8 mouse cellular contexts compared by ENCODE assay signal in genomic region chr3:121952041-121952591, GRCm38 (mm10). TPM values are rescaled to one million over a fixed set of nuclear protein-coding genes. Genes with fewer than 3 reads are reported as not detected.
DNase-seq lines count a peak whose midpoint lies in the region; ATAC-seq and TF ChIP-seq lines count a peak whose summit lies in the region.

Gene Arhgap29, plus strand, starts transcription at chr3:121952541.

- peaks cover 40% of the 10 kb centered on the region for H3K27me3 ChIP-seq in megakaryocyte, embryonic 14.5 days (replicated peaks)
- peaks cover 34% of the 10 kb centered on the region for H3K27me3 ChIP-seq in forebrain, embryonic 12.5 days
- H3K27me3 ChIP-seq in hindbrain, embryonic 11.5 days (ENCODE audit: control insufficient read depth, insufficient read depth, low read length): peaks cover 9% of the 10 kb centered on the region
- H3K27me3 ChIP-seq in liver, embryonic 14.5 days (ENCODE audit: control insufficient read depth, insufficient read depth, low read length): peaks cover 20% of the 10 kb centered on the region

- 90% methylated on average over 8 of the region's 8 CpGs for WGBS in forebrain, embryonic 12.5 days
- WGBS in hindbrain, embryonic 11.5 days: 94% methylated on average over 8 of the region's 8 CpGs
- WGBS in liver, embryonic 14.5 days (ENCODE audit: insufficient replicate concordance): 76% methylated on average over 8 of the region's 8 CpGs

- TF ChIP-seq CTCF in liver, embryonic 14.5 days (IDR thresholded peaks at IDR 0.05; ENCODE audit: low read depth): no peak

- H3K36me3 ChIP-seq in megakaryocyte, embryonic 14.5 days (replicated peaks; ENCODE audit: low read length): no peaks in the 10 kb centered on the region
- no peaks in the 10 kb centered on the region for H3K36me3 ChIP-seq in forebrain, embryonic 12.5 days (replicated peaks)
- H3K36me3 ChIP-seq in hindbrain, embryonic 11.5 days (ENCODE audit: control insufficient read depth, insufficient read depth, low read length): no peaks in the 10 kb centered on the region
- no peaks in the 10 kb centered on the region for H3K36me3 ChIP-seq in liver, embryonic 14.5 days (replicated peaks; ENCODE audit: control insufficient read depth, insufficient read depth, low read depth)

- DNase-seq in hindbrain, embryonic 11.5 days (ENCODE audit: low spot score): no peak
- DNase-seq in liver, embryonic 14.5 days (ENCODE audit: low read depth in 3 of 3, low spot score in 3 of 3): no peak
- DNase-seq in retina, embryonic 14.5 days (ENCODE audit: low spot score): no peak
- no peak for DNase-seq in cerebellum, adult 9-10 months

- H3K27ac ChIP-seq in forebrain, embryonic 12.5 days: no peak within 1 kb of the TSS
- H3K27ac ChIP-seq in hindbrain, embryonic 11.5 days (ENCODE audit: low read depth, low read length): no peak within 1 kb of the TSS
- no peak within 1 kb of the TSS for H3K27ac ChIP-seq in liver, embryonic 14.5 days

- H3K4me3 ChIP-seq in megakaryocyte, embryonic 14.5 days (replicated peaks): peak within 1 kb of the TSS; percentile 94
- peak within 1 kb of the TSS; percentile 60 for H3K4me3 ChIP-seq in forebrain, embryonic 12.5 days (replicated peaks)
- H3K4me3 ChIP-seq in hindbrain, embryonic 11.5 days (ENCODE audit: low read depth, low read length): peak within 1 kb of the TSS; percentile 56
- peak within 1 kb of the TSS; percentile 49 to 57 for H3K4me3 ChIP-seq in liver, embryonic 14.5 days (ENCODE audit: insufficient read depth in 1 of 2, low read depth in 2 of 2, low read length in 2 of 2)

- peaks cover 20% of the 10 kb centered on the region for H3K4me1 ChIP-seq in megakaryocyte, embryonic 14.5 days
- peaks cover 11% of the 10 kb centered on the region for H3K4me1 ChIP-seq in forebrain, embryonic 12.5 days
- no peaks in the 10 kb centered on the region for H3K4me1 ChIP-seq in hindbrain, embryonic 11.5 days (replicated peaks; ENCODE audit: control insufficient read depth, insufficient read depth, low read length)
- 0 out of 4 replicates have a peak, but pooled peaks cover 0 to 2% of the 10 kb centered on the region in 2 experiments for H3K4me1 ChIP-seq in liver, embryonic 14.5 days (replicated peaks; ENCODE audit: control insufficient read depth in 2 of 2, insufficient read depth in 2 of 2, low read length in 1 of 2)

- peaks cover 8% of the 10 kb centered on the region for H3K9me3 ChIP-seq in megakaryocyte, embryonic 14.5 days
- H3K9me3 ChIP-seq in forebrain, embryonic 12.5 days: no peaks in the 10 kb centered on the region
- H3K9me3 ChIP-seq in hindbrain, embryonic 11.5 days (ENCODE audit: control insufficient read depth, low read length): no peaks in the 10 kb centered on the region
- no peaks in the 10 kb centered on the region for H3K9me3 ChIP-seq in liver, embryonic 14.5 days (ENCODE audit: control insufficient read depth, low read length)

- no peak for TF ChIP-seq EP300 in liver, embryonic 14.5 days (IDR thresholded peaks at IDR 0.05; ENCODE audit: low read depth)

- H3K9ac ChIP-seq in forebrain, embryonic 12.5 days: peak within 1 kb of the TSS; percentile 47
- H3K9ac ChIP-seq in hindbrain, embryonic 11.5 days (ENCODE audit: low read depth, low read length): peak within 1 kb of the TSS; percentile 54
- H3K9ac ChIP-seq in liver, embryonic 14.5 days (replicated peaks): peak within 1 kb of the TSS; percentile 28

- ATAC-seq in megakaryocyte, adult 5-6 weeks (ENCODE audit: poor library complexity, severe bottlenecking): no peak
- no peak for ATAC-seq in forebrain, embryonic 12.5 days (ENCODE audit: low FRiP score)
- no peak for ATAC-seq in hindbrain, embryonic 11.5 days (ENCODE audit: low FRiP score)
- no peak for ATAC-seq in liver, embryonic 14.5 days (ENCODE audit: insufficient read depth)
- no peak for ATAC-seq in frontal cortex, adult (ENCODE audit: low TSS enrichment)

- H3K4me2 ChIP-seq in forebrain, embryonic 12.5 days: peak within 1 kb of the TSS; percentile 87
- peak within 1 kb of the TSS; percentile 89 for H3K4me2 ChIP-seq in hindbrain, embryonic 11.5 days (replicated peaks; ENCODE audit: low read depth, low read length)
- peak within 1 kb of the TSS; percentile 65 for H3K4me2 ChIP-seq in liver, embryonic 14.5 days (ENCODE audit: low read depth)

RNA-seq across cellular contexts. Expression of gene Arhgap29, which starts in this region (rescaled TPM):
- polyA plus RNA-seq in megakaryocyte, embryonic 14.5 days (2012; ENCODE audit: insufficient read depth, low replicate concordance): 2.1 TPM in 1 of 2 replicates, not detected in the other
- 3.4 and 3.5 TPM in 2 replicates for total RNA-seq in megakaryocyte, adult 5-6 weeks (2015)
- 4.5 and 5.2 TPM in 2 replicates for total RNA-seq in megakaryocyte, adult 5-6 weeks (2017)
- 21.1 and 25.1 TPM in 2 replicates for polyA plus RNA-seq in forebrain, embryonic 12.5 days (2016; fragmentation: Nextera tagmentation; extraction: Ambion mirVana)
- 36.1 and 38.8 TPM in 2 replicates for polyA plus RNA-seq in hindbrain, embryonic 11.5 days (2014; fragmentation: Nextera tagmentation; extraction: Ambion mirVana)
- polyA plus RNA-seq in liver, embryonic 14.5 days (2012; rRNA removed): 3.4 and 3.9 TPM in 2 replicates
- 5.3 and 6.2 TPM in 2 replicates for polyA plus RNA-seq in liver, embryonic 14.5 days (2014; fragmentation: Nextera tagmentation; extraction: Ambion mirVana)
